Mouse (Mus musculus) forebrain, postnatal 0 days (tissue): ENCODE results near the gene Trrap. TPM values are rescaled to one million over a fixed set of nuclear protein-coding genes. Genes with fewer than 3 reads are reported as not detected.

Source experiments
- ATAC-seq: fragments of 200-750 bp; cut with Nextera tagmentation; 2 replicates; pipeline ENCODE4 v1.8.0; 2017; ENCODE audit warnings: mild to moderate bottlenecking, moderate library complexity
- DNase-seq: peaks from one replicate; pipeline ENCODE4 v3.0.0-alpha.2; 2015
- H3K27ac ChIP-seq: fragments of 300-500 bp; sonication (generic); 2 replicates; pipeline ENCODE4 v1.5.1; 2014; ENCODE audit warnings: low read depth, mild to moderate bottlenecking, antibody characterized with exemption, low read length, moderate library complexity, mixed read lengths
- H3K27me3 ChIP-seq: fragments of 300-500 bp; sonication (generic); 2 replicates; pipeline ENCODE4 v1.6.1; 2014; ENCODE audit warnings: mild to moderate bottlenecking, low read length, mixed read lengths; ENCODE audit not compliant: insufficient read depth
- H3K36me3 ChIP-seq: fragments of 300-500 bp; sonication (generic); 2 replicates; pipeline ENCODE4 v1.6.1; 2014; ENCODE audit warnings: mild to moderate bottlenecking, moderate library complexity; ENCODE audit not compliant: insufficient read depth
- H3K4me1 ChIP-seq: fragments of 300-500 bp; sonication (generic); 2 replicates; pipeline ENCODE4 v1.6.1; 2014; ENCODE audit warnings: antibody characterized with exemption; ENCODE audit not compliant: insufficient read depth
- H3K4me2 ChIP-seq: fragments of 300-500 bp; sonication (generic); 2 replicates; pipeline ENCODE4 v1.6.1; 2014; ENCODE audit warnings: low read depth, mild to moderate bottlenecking, moderate library complexity
- H3K4me3 ChIP-seq: fragments of 300-500 bp; sonication (generic); 2 replicates; pipeline ENCODE4 v1.5.1; 2014; ENCODE audit warnings: low read depth, low read length, mixed read lengths
- H3K9ac ChIP-seq: fragments of 300-500 bp; sonication (generic); 2 replicates; pipeline ENCODE4 v1.6.1; 2014; ENCODE audit warnings: mild to moderate bottlenecking
- H3K9me3 ChIP-seq: fragments of 300-500 bp; sonication (generic); 2 replicates; pipeline ENCODE4 v1.6.1; 2016; ENCODE audit warnings: low read length
- CTCF ChIP-seq: sonication (generic); IDR thresholded peaks from 2 replicates; pipeline ENCODE4 v1.5.1; 2016; ENCODE audit warnings: antibody characterized with exemption, control low read depth, low read depth
- WGBS: fragments of 180-500 bp; shearing (Covaris S2); extraction: QIAGEN DNeasy Blood & Tissue Kit; methylation state at CpG from one replicate; pipeline ENCODE4 v1.1.7; 2014; 5-methylcytosine and 5-hydroxymethylcytosine counted together
- polyA plus RNA-seq: library from polyadenylated mRNA; unstranded; fragments of >200 nt; fragmentation: Nextera tagmentation; extraction: Ambion mirVana; gene quantifications from 2 replicates; pipeline ENCODE4 v1.2.1, GENCODE M21; 2015
- total RNA-seq: library from RNA; depleted of rRNA; stranded (reverse); fragments of >200 nt; gene quantifications from 2 replicates; pipeline ENCODE4 v1.2.3, GENCODE M21; 2014

Gene Trrap
- total and polyA plus RNA-seq, 2 experiments from 2014 or later = 47.1 to 125 TPM

DNA sequence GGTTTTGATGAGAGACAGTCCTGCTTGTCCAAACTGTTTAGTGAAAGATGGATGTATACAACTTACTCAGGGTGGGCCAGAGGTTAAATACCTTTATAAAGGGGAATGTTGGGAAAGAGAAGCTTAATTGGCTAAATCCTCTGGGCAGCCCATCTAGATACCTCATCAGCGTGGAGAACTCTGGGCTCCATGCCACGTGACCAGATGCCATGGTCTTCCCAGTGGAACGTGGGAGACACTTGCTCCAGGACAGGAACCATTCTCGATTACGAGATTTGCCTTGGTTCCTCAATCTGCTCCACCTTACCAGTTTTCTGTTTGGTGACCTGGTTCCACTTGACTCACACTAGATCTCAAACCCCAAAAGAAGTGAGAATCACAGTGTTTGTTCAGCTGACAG, 81.2 kb downstream of the Trrap start:
- ATAC-seq (no peak), DNase-seq (no peak)
- Histone ChIP-seq H3K9me3 (no peaks in the 10 kb centered on the region), H3K36me3 (peaks cover 97% of the 10 kb centered on the region), H3K9ac (no peak overlapping the region), H3K27ac (no peak overlapping the region), H3K27me3 (no peaks in the 10 kb centered on the region), H3K4me2 (no peak overlapping the region), H3K4me1 (no peaks in the 10 kb centered on the region), H3K4me3 (no peak overlapping the region)
- 61% methylated on average over 5 of the region's 5 CpGs for WGBS
- TF ChIP-seq CTCF = no peak

DNA sequence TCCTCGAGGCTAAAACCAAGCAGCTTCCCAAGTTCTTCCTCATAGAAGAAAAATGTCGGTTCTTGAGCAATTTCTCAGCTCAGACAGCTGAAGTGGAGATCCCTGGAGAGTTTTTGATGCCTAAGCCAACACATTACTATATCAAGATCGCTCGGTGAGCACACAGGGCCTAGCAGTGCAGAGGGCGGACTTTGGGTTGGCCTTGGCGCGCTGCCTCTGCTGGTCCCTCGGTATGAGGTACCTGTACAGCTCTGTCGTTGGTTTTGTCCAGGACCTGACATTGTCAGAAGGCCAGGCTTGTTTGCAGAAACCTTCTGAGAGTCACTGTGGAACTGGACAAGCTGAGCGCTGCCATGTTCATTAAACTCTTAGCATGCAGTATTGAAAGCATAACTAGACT, 82.4 kb downstream of the Trrap start:
- Histone ChIP-seq H3K4me1 (no peaks in the 10 kb centered on the region), H3K27me3 (no peaks in the 10 kb centered on the region), H3K4me3 (no peak overlapping the region), H3K9ac (no peak overlapping the region), H3K9me3 (no peaks in the 10 kb centered on the region), H3K36me3 (peaks cover 98% of the 10 kb centered on the region), H3K27ac (no peak overlapping the region), H3K4me2 (no peak overlapping the region)
- no peak for TF ChIP-seq CTCF
- WGBS = 94% methylated on average over 10 of the region's 10 CpGs
- ATAC-seq (no peak), DNase-seq (no peak)

DNA sequence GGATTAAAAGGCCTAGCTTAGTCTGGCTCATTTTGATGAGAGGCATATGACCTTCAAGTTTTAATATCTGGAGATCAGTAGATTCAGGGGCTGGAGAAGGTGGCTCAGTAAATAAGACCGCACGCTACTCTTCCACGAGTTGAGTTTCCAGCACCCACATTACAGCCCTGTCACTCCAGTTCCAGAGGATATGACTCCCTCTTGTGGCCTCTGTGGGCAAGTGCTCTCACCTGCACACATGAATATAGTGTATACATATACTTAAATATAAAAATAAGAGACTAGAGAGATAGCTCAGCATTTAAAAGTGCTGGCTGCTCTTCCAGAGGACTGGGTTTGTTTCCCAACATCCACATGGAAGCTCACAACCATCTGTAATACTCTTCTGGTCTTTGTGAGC, 84.3 kb downstream of the Trrap start:
- Histone ChIP-seq H3K36me3 (peaks cover 91% of the 10 kb centered on the region), H3K9ac (no peak overlapping the region), H3K27ac (no peak overlapping the region), H3K27me3 (no peaks in the 10 kb centered on the region), H3K9me3 (no peaks in the 10 kb centered on the region), H3K4me3 (no peak overlapping the region), H3K4me2 (no peak overlapping the region), H3K4me1 (no peaks in the 10 kb centered on the region)
- ATAC-seq = no peak
- TF ChIP-seq CTCF = peak; percentile 18; the same call in 1 of the 2 replicates
- 95% methylated on average over 3 of the region's 3 CpGs for WGBS
- no peak for DNase-seq

DNA sequence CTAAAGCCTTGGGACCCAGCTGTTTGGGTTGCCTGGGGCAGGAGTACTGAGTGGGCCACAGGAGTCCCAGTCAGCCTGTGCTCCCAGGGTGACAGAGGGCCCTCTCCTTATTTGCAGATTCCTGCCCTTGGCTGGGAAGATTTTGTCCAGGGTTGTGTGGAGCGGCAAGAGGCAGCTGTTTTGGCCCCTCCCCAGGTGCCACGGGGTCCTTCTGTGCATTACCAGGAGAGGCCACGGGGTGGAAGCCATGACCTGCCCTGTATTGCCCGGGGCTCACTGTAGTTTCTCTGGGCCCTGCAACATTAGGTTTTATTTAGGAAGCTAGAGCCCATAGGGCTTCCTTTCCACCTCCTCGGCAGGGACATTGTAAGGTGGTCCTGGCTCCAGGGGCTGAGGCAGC, 86.4 kb downstream of the Trrap start:
- Histone ChIP-seq H3K4me3 (no peak overlapping the region), H3K4me1 (no peaks in the 10 kb centered on the region), H3K27me3 (no peaks in the 10 kb centered on the region), H3K36me3 (peaks cover 89% of the 10 kb centered on the region), H3K9ac (no peak overlapping the region), H3K9me3 (no peaks in the 10 kb centered on the region), H3K27ac (no peak overlapping the region), H3K4me2 (no peak overlapping the region)
- 90% methylated on average over 5 of the region's 5 CpGs for WGBS
- DNase-seq = no peak
- peak; percentile 10; the same call in 1 of the 2 replicates for TF ChIP-seq CTCF
- ATAC-seq = no peak

DNA sequence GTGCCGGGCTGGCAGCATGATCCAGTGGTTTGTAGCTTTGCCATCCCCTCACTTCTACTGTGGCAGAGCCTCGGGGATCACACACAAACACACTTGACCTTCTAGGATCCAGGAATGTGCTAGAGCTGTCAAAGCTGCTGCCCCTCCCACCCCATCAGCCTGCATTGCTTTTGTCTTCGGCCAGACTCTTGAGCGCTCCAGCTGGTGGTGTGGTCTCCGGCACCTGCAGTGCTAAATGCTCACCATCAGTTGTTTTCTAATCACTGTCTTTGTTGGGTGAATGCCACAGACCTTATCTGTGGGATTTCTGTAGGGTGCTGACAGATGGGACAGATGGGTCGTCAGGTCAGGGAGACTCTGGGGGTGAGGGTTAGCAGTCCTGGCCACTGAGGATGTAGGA, 88.4 kb downstream of the Trrap start:
- no peak overlapping the region for H3K4me3 ChIP-seq
- no peaks in the 10 kb centered on the region for H3K27me3 ChIP-seq
- no peaks in the 10 kb centered on the region for H3K4me1 ChIP-seq
- ATAC-seq (no peak), DNase-seq (no peak)
- H3K9me3 ChIP-seq = no peaks in the 10 kb centered on the region
- no peak overlapping the region for H3K9ac ChIP-seq
- WGBS = 58% methylated on average over 6 of the region's 6 CpGs
- H3K36me3 ChIP-seq = peaks cover 88% of the 10 kb centered on the region
- no peak overlapping the region for H3K27ac ChIP-seq
- TF ChIP-seq CTCF = no peak
- no peak overlapping the region for H3K4me2 ChIP-seq

DNA sequence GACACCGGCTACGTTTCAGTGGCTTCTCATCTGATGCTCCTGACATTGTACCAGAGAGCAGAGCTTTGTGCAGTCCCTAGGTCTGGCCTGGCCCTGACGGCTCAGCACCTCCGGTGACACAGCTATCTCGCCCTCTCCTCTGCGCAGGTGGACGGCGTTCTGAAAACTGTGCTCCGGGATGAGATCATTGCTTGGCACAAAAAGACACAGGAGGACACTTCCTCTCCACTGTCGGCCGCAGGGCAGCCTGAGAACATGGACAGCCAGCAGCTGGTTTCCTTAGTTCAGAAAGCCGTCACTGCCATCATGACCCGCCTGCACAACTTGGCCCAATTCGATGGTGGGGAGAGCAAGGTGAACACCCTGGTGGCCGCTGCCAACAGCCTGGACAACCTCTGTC, 91.0 kb downstream of the Trrap start:
- Histone ChIP-seq H3K27me3 (no peaks in the 10 kb centered on the region), H3K9me3 (no peaks in the 10 kb centered on the region), H3K36me3 (peaks cover 67% of the 10 kb centered on the region), H3K4me3 (no peak overlapping the region), H3K4me2 (no peak overlapping the region), H3K9ac (no peak overlapping the region), H3K27ac (no peak overlapping the region), H3K4me1 (no peaks in the 10 kb centered on the region)
- 94% methylated on average over 15 of the region's 15 CpGs for WGBS
- TF ChIP-seq CTCF = no peak
- DNase-seq (no peak), ATAC-seq (no peak)

DNA sequence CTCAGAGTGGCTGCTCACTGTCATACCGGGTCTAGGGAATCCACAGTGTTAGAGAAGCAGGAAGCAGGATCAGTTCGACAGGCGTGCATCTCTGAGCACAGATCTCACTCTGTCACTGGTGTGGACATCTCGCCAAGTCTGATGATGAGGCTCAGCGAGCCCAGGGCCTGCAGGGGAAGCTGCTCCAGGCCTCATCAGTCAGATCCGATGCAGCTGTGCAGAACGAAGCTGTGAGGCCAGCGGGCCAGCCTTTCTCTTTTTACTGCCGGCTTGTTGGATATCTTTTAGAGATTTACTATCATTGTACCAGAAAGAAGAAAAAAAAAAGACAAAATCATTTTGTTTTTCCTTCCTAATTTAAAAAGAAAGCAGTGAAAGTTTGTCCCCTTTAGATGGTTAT, 91.8 kb downstream of the Trrap start:
- Histone ChIP-seq H3K9me3 (no peaks in the 10 kb centered on the region), H3K4me1 (no peaks in the 10 kb centered on the region), H3K4me3 (no peak overlapping the region), H3K27ac (no peak overlapping the region), H3K9ac (no peak overlapping the region), H3K36me3 (peaks cover 59% of the 10 kb centered on the region), H3K27me3 (no peaks in the 10 kb centered on the region), H3K4me2 (no peak overlapping the region)
- no peak for ATAC-seq
- TF ChIP-seq CTCF = no peak
- no peak for DNase-seq
- 94% methylated on average over 9 of the region's 9 CpGs for WGBS

DNA sequence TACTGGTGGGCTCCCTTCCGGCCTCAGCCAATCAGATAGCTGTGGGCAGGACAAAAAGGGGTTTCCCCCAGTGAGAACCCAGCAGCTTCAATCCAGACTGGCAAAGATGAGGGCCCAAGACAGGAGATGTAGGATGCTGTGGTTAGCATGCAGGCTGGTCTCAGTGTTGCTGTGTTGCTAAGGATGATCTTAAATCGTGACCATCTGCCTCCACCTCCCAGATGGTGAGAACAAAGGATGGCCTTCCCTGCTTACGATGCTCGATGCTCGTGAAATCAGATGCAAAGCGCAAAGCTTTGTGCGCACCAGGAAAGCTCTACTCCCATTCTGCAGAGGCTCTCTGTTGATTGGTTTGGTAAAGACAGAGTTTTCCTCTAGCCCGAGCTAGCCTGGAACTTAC, 93.4 kb downstream of the Trrap start:
- Histone ChIP-seq H3K27me3 (no peaks in the 10 kb centered on the region), H3K4me3 (no peak overlapping the region), H3K9ac (no peak overlapping the region), H3K9me3 (no peaks in the 10 kb centered on the region), H3K4me1 (no peaks in the 10 kb centered on the region), H3K27ac (no peak overlapping the region), H3K4me2 (no peak overlapping the region), H3K36me3 (peaks cover 51% of the 10 kb centered on the region)
- no peak for DNase-seq
- no peak for TF ChIP-seq CTCF
- 96% methylated on average over 8 of the region's 8 CpGs for WGBS
- no peak for ATAC-seq
